Comparison of ENCODE assay signal across 9 mouse cellular contexts in genomic region chr14:25738591-25739001, GRCm38 (mm10). TPM values are rescaled to one million over a fixed set of nuclear protein-coding genes. Genes with fewer than 3 reads are reported as not detected.
DNase-seq lines count a peak whose midpoint lies in the region; ATAC-seq lines count a peak whose summit lies in the region.
"Had no signal": no experiment of that assay in that cellular context is flagged by ENCODE, and none has a peak within 500 bp of the region (broad histone marks: within the 10 kb centered on the region; RNA-seq: fewer than 3 reads in every experiment).

No protein-coding gene starts in this region.

- H3K27ac ChIP-seq in intestine, embryonic 15.5 days = peak overlapping the region; percentile 57
- no peak overlapping the region for H3K27ac ChIP-seq in forebrain, embryonic 12.5 days
- H3K27ac ChIP-seq: liver, embryonic 13.5 days had no signal

- H3K9ac ChIP-seq in intestine, embryonic 15.5 days = no peak overlapping the region
- no peak overlapping the region for H3K9ac ChIP-seq in forebrain, embryonic 12.5 days
- H3K9ac ChIP-seq: liver, embryonic 13.5 days had no signal

- H3K9me3 ChIP-seq in intestine, embryonic 15.5 days = no peaks in the 10 kb centered on the region
- no peaks in the 10 kb centered on the region for H3K9me3 ChIP-seq in forebrain, embryonic 12.5 days
- H3K9me3 ChIP-seq: liver, embryonic 13.5 days had no signal

- no peak overlapping the region; the same call in 1 of the 2 replicates for H3K4me2 ChIP-seq in intestine, embryonic 15.5 days (replicated peaks)
- H3K4me2 ChIP-seq in forebrain, embryonic 12.5 days = no peak overlapping the region
- H3K4me2 ChIP-seq: liver, embryonic 13.5 days had no signal

- DNase-seq in cerebellum, postnatal 10 days = peak; percentile 57 to 67
- DNase-seq in cerebellum, adult 9-11 months = no peak
- peak; percentile 80 for DNase-seq in 3134 (ENCODE audit: extremely low read depth, insufficient read length, low spot score)
- DNase-seq in gastrocnemius, postnatal 25 days = peak; percentile 69
- DNase-seq in lung, postnatal 4 days = peak; percentile 64 to 87
- no peak for DNase-seq in retina, embryonic 14.5 days (ENCODE audit: low spot score)
- DNase-seq: liver, embryonic 13.5 days had no signal

- WGBS in intestine, embryonic 15.5 days = 28% methylated on average over 14 of the region's 14 CpGs
- 76% methylated on average over 14 of the region's 14 CpGs for WGBS in forebrain, embryonic 12.5 days

- no peaks in the 10 kb centered on the region for H3K27me3 ChIP-seq in intestine, embryonic 15.5 days (replicated peaks)
- no peaks in the 10 kb centered on the region for H3K27me3 ChIP-seq in forebrain, embryonic 12.5 days
- H3K27me3 ChIP-seq: liver, embryonic 13.5 days had no signal

- H3K4me3 ChIP-seq in intestine, embryonic 15.5 days (replicated peaks) = no peak overlapping the region
- no peak overlapping the region for H3K4me3 ChIP-seq in forebrain, embryonic 12.5 days (replicated peaks)
- H3K4me3 ChIP-seq: liver, embryonic 13.5 days had no signal

- peaks cover 5% of the 10 kb centered on the region; the same call in 1 of the 2 replicates for H3K36me3 ChIP-seq in intestine, embryonic 15.5 days
- H3K36me3 ChIP-seq in forebrain, embryonic 12.5 days (replicated peaks) = no peaks in the 10 kb centered on the region

- H3K4me1 ChIP-seq in intestine, embryonic 15.5 days (replicated peaks) = peaks cover 51% of the 10 kb centered on the region
- H3K4me1 ChIP-seq in forebrain, embryonic 12.5 days = peaks cover 26% of the 10 kb centered on the region

- peak; percentile 13; the same call in 1 of the 2 replicates for ATAC-seq in intestine, embryonic 15.5 days
- ATAC-seq in forebrain, embryonic 12.5 days (ENCODE audit: low FRiP score) = no peak

RNA-seq across cellular contexts. Expression of gene Zcchc24, which starts 30.2 kb away (rescaled TPM):
- 10 to 100 TPM; 41.5 to 45.0 TPM for total RNA-seq in gastrocnemius, postnatal 25 days (2021)
- polyA plus RNA-seq in intestine, embryonic 15.5 days (2015; fragmentation: Nextera tagmentation; extraction: Ambion mirVana) = 20.6 and 21.0 TPM in 2 replicates
- polyA plus RNA-seq in forebrain, embryonic 12.5 days (2016; fragmentation: Nextera tagmentation; extraction: Ambion mirVana) = 12.3 and 14.2 TPM in 2 replicates

RNA-seq across cellular contexts. Expression of gene Ppif, which starts 44.6 kb away (rescaled TPM):
- 10 to 100 TPM; 39.9 to 51.1 TPM for total RNA-seq in gastrocnemius, postnatal 25 days (2021)
- polyA plus RNA-seq in intestine, embryonic 15.5 days (2015; fragmentation: Nextera tagmentation; extraction: Ambion mirVana) = 89.9 and 90.5 TPM in 2 replicates
- polyA plus RNA-seq in forebrain, embryonic 12.5 days (2016; fragmentation: Nextera tagmentation; extraction: Ambion mirVana) = 32.4 and 35.6 TPM in 2 replicates

Comparison
In these comparisons a context has a peak if more than half of its experiments do, and no peak if none do; other contexts are left out.
1. DNase-seq: peak in cerebellum, postnatal 10 days (2 of 2), 3134 (single experiment), gastrocnemius, postnatal 25 days (single experiment) and lung, postnatal 4 days (2 of 2); none in cerebellum, adult 9-11 months (single experiment) and retina, embryonic 14.5 days (single experiment).